Mouse (Mus musculus) urinary bladder, postnatal 36 days (tissue): ENCODE data around the gene Atxn7.

Source experiments
- DNase-seq, 2 experiments: peaks; one replicate each; pipeline ENCODE4 v3.0.0; 2022; ENCODE audit warnings: low spot score in 2 of 2, mixed read lengths in 1 of 2

The Atxn7 gene

GRCm38 (mm10) chr14:14120230-14121096, 159.2 kb downstream of the Atxn7 start, which contains the start of gene Psmd6:
TSS of gene Psmd6 (minus strand) at chr14:14120984.
- DNase-seq = peak; percentile 81 to 89
